Mouse (Mus musculus) forelimb bud, embryonic 11.5 days (tissue): ENCODE results near the gene Ptpn21.

ENCODE experiments used
- DNase-seq: peaks from one replicate; pipeline ENCODE4 v3.0.0-alpha.2; 2012; ENCODE audit warnings: low read depth, low spot score

Gene Ptpn21

DNA sequence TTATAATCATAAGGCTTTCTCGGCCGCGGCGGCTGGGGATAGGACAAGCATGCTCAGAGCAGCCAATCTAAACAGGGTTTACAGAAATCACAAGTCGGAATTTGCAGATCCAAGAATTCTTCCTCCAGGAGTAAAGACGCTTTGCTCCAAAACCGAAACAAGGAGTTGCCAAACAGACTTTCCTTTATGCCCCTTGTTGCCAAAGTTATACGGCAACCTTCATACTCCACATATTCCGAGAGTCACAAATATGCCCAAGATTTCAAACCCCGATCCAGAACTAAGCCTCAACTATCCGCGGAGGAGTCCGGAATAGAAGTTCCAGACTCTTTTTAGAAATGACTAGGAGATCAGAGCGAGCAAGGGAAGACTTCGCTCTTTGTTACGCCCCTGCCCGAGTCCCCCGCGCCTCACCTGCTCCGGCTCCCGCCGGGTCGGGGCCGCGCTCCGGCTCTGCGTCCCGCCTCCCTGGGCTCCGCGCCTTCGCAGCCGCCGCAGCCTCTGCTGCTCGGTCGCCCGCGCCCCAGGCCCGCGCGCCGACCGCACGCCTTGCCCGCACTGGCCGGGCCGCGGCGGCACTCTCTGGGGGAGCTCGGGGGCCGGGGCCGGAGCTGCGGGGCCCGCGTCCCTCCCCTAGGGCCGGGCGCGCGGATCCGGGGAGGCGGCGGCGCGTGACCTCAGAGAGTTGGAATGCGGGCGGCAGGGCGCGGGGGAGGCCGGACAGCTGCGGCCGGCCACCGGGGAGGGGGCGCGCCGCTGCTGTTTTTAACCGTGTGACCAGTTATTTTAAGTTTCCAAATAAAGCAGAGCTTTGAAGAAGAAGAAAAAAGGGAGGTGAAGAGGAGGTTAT is at the start of gene Ptpn21:
Gene Ptpn21, minus strand, starts transcription at position 455 of the 850 bp plus-strand sequence.
- peak; percentile 40 for DNase-seq

DNA sequence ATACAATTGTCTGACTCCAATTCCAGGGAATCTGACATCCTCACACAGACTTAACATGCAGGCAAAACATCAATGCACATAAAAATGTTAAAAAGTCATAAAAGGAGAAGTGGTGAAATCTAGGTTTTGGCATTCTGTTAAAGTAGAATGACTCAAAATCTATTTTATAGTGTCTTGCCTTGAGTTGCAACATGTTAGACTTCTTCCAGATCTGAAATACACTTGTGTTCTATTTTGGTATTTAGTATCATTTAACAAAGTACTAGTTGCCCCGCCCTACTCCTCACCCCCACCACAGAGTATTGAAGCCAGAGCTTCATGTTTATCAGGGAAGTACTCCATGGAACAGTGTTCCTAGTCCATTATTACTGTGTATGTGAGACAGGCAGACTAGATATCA is 47.0 kb upstream of the Ptpn21 start:
- DNase-seq, result no peak

DNA sequence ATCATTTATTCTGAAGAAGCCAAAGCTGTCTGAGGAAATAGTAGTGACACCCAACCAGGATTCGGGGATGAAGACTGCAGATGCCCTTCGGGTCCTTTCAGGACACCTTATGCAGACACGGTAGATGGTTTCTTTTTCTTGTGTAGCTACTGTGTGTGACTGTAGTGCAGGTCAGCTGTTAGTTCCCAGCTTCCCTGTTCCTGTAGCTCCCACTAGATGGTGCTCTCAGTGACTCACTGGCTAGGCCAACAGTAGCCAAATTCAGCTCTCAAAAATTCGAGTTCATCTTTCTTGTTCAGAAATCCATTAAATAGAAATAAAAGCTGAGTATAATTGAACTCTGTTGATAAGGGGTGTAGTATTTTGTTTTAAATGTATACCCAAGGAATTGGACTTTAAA is 41.9 kb upstream of the Ptpn21 start:
- DNase-seq, result no peak

DNA sequence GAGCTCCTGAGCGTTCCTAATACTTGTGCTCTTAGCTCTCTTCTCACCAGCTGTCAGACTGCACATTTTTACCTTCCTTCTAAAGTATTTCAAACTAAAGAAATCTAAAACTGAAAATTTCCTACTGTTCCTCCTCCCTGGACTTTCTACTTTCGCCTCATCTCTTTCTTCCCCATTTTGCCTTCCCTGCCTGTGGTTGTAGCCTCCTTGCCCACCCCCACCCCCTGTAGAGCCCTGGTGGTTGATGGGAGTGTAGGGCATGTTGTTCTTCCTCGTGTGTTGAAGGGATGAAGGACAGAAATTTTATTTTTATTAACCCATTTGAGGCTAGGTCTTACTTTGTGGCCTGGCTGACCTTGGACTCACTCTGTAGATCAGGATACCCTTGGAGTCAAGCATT is 40.3 kb upstream of the Ptpn21 start:
- no peak for DNase-seq

GRCm38 (mm10) chr12:98766241-98766640 is 29.0 kb upstream of the Ptpn21 start:
- no peak for DNase-seq

- DNase-seq, result no peak
Observed at GRCm38 (mm10) chr12:98759700-98760099, 22.5 kb upstream of the Ptpn21 start.

- no peak for DNase-seq
Observed at GRCm38 (mm10) chr12:98757636-98758035, 20.4 kb upstream of the Ptpn21 start.

- peak; percentile 17 for DNase-seq
Observed at GRCm38 (mm10) chr12:98747380-98747753, 10.2 kb upstream of the Ptpn21 start.

- peak; percentile 98 for DNase-seq
Observed at GRCm38 (mm10) chr12:98746746-98747379, 9.7 kb upstream of the Ptpn21 start, which contains the start of gene Zc3h14. Zc3h14 (plus strand) TSS chr12:98746964.

DNA sequence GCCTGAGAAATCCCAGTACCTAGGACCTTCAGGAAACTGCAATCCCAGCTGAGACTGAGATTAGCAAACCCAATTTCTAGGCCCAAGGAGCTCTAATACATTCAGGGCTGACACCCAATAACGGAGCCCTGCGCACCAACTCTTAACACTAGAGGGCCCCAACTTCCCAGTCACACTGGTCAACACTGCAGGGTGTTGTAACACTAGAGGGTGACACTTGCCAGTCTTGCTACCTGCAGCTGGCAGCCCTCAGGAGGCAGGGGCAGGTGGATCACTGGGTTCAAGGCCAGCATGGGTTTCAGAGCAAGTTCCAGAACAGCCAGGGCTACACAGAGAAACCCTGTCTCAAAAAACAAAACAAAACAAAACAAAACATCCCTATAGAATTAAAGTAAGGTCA is 8.9 kb upstream of the Ptpn21 start:
- DNase-seq, result peak; percentile 41

- no peak for DNase-seq
Observed at GRCm38 (mm10) chr12:98745626-98746025, 8.4 kb upstream of the Ptpn21 start.

GRCm38 (mm10) chr12:98741011-98741501 is 3.9 kb upstream of the Ptpn21 start:
- no peak for DNase-seq

DNA sequence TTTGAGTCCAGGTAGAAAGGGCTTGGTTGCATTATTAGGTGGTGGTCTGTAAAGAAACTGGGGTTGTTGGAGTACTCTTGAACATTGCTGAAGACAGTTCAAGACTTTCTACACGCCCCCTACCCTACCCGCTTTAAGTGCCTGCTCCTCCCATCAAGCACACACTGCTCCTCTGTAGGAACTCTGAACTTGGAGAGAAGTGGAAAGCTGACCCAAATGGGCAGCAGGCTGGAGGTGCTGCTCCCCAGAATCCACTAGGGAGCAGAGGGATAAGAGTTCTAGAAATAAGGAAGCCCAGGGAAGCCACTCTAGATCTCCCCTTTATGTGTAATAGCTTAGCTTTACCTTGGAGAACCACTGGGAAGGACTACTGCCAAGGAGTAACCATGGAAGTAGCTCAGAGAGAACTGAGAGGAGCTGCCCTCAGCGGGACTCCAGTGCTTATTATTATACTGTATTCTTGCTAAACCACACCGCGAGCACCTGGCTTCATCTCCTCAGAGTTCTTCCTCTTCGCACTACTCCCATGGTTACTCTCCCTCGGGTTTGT is 671 bp upstream of the Ptpn21 start:
- peak; percentile 39 for DNase-seq

DNA sequence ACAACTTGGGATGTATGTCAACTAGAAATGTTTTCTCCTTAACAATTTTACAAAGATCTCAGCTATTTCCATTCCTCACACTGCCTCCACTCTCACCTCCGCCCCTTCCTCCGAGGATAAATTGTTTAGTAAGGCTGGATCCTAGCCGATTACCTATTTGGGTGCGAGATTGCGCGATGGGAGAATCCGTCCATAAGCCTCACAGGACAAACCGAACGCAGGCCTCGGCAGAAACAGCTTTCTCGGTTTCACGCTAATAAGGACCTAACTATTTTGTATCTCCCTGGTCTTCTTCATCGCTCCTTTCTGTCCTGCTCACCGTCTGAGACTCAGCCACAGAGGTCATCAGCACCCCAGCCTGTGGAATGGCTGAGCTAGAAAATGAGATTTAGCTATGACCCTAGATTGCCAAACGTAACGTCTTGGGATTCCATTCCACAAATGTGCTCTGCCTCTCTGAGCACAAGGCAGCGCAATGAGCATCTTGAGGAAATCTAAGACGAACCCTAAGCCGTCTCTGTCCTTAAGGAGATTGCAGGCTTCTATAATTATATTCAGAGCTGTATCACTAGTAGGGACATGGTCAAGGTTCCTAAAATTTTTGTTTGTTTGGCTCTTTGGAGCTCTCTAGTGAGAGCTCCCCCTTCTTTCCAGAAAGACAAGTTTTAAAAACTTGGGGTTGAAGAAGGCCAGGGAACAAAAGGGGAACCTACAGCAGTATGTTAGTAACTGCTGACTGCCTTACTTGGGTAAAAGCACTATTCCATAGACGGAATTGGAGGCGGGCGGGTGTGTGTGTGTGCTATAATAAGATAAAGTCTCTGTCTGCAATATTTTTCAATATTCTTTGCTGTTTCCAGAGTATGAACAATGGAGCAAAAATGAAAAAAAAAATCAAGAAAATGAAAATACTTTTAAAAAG is 2.1 kb downstream of the Ptpn21 start:
- DNase-seq, result no peak

GRCm38 (mm10) chr12:98734246-98734879 is 2.8 kb downstream of the Ptpn21 start:
- peak; percentile 85 for DNase-seq

DNA sequence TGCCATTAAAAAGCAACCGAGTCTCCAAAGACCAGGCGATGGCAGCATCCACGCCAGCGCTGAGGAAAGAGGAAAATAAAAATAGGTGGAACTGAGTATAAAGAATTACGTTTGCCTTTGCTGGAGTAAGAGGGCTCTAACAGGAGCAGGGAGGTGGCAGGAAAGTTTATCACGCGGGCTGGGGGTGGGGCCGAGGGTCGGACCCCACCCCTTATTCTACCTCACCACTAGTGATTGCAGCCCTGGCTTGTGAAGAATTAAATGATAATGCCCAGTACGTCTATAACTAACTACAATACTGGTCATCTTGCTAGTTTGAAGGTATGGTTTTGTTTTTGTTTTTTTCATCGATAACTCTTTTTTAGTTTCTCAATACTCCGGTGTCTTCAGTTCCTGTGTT is 3.4 kb downstream of the Ptpn21 start:
- no peak for DNase-seq

DNA sequence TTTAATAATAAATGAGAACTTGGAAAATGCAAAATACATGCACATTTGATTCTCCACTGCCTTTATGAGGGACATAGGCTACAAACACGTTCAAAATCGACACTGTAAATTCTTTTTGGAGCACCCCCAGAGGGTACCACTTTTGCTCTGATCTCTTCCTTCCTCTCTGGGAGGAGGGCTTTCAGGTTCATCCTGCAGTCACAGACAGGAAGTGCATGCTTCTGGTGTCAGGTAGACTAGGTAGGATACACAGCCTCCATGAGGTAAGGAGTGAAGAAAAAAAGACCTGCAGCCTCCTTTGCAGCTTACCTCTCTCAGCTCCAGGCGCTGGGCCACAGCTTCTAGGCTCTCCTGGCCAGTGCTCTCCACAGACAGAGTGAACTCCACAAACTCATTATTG is 4.0 kb downstream of the Ptpn21 start:
- DNase-seq, result no peak

DNA sequence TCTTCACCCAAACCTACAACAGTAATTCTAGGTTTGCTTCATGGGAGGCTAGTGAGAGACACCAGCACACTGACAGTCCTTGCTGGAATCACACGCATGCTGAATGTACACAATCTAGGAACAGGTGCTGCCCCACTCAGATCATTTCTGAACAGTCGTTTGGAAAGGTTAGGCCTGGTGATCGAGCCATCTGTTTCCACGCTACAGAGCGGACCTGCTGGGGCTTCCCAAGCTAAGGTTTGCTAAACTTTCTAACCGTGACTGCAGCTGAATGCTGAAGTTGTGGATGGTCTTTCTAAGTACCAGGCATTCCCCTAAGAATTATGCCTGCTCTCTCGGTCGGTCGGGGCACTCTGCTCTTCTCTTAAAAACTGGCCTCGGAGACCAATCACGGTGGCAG is 6.5 kb downstream of the Ptpn21 start:
- DNase-seq, result no peak

- no peak for DNase-seq
Observed at GRCm38 (mm10) chr12:98727186-98727585, 10.0 kb downstream of the Ptpn21 start.

- no peak for DNase-seq
Observed at GRCm38 (mm10) chr12:98726078-98726477, 11.1 kb downstream of the Ptpn21 start.

GRCm38 (mm10) chr12:98724976-98725375 is 12.2 kb downstream of the Ptpn21 start:
- DNase-seq, result no peak
